Mouse (Mus musculus): ENCODE measurements around the gene Nhs. TPM values are rescaled to one million over a fixed set of nuclear protein-coding genes. Genes with fewer than 3 reads are reported as not detected.

Gene Nhs
- total RNA-seq, 2 experiments from 2014 or later, result 0.38 to 0.42 TPM

GRCm38 (mm10) chrX:162025210-162025953, 134.1 kb downstream of the Nhs start:
- intact Hi-C loops (cut with DNase I), result loop anchor here (10.0 kb wide), 1 partner anchor 129 kb away; the partner anchor contains the start of gene Nhs
- DNase-seq, result peak; percentile 33 to 63

GRCm38 (mm10) chrX:162021724-162022123, 137.8 kb downstream of the Nhs start:
- intact Hi-C loops (cut with DNase I), result loop anchor here (10.0 kb wide), 1 partner anchor 133 kb away; the partner anchor contains the start of gene Nhs

GRCm38 (mm10) chrX:162020039-162020566, 139.4 kb downstream of the Nhs start:
- intact Hi-C loops (cut with DNase I), result loop anchor here (10.0 kb wide), 1 partner anchor 135 kb away; the partner anchor contains the start of gene Nhs
- no peak for DNase-seq

More at GRCm38 (mm10) chrX:162021724-162022123, 137.8 kb downstream of the Nhs start:
- no peak for DNase-seq

- intact Hi-C loops (cut with DNase I), result no loop called here
- DNase-seq, result no peak
These were observed 142.1 kb downstream of the Nhs start for GRCm38 (mm10) chrX:162017471-162017870.

GRCm38 (mm10) chrX:162012570-162012969, 147.0 kb downstream of the Nhs start:
- intact Hi-C loops (cut with DNase I), result no loop called here
- DNase-seq, result no peak

- no peak for DNase-seq
- intact Hi-C loops (cut with DNase I), result no loop called here
These were observed 149.7 kb downstream of the Nhs start for GRCm38 (mm10) chrX:162009876-162010275.

GRCm38 (mm10) chrX:162003818-162004217, 155.7 kb downstream of the Nhs start:
- intact Hi-C loops (cut with DNase I), result no loop called here

GRCm38 (mm10) chrX:161998876-161999275, 160.7 kb downstream of the Nhs start:
- no peak for DNase-seq
- intact Hi-C loops (cut with DNase I), result no loop called here

More at GRCm38 (mm10) chrX:162003818-162004217, 155.7 kb downstream of the Nhs start:
- DNase-seq, result no peak

- DNase-seq, result no peak
- intact Hi-C loops (cut with DNase I), result no loop called here
These were observed 162.2 kb downstream of the Nhs start for GRCm38 (mm10) chrX:161997170-161997795.

GRCm38 (mm10) chrX:161990171-161990570, 169.4 kb downstream of the Nhs start:
- DNase-seq, result no peak
- intact Hi-C loops (cut with DNase I), result no loop called here

GRCm38 (mm10) chrX:161984961-161985360, 174.6 kb downstream of the Nhs start:
- intact Hi-C loops (cut with DNase I), result no loop called here
- DNase-seq, result no peak

- intact Hi-C loops (cut with DNase I), result no loop called here
- no peak for DNase-seq
These were observed 178.1 kb downstream of the Nhs start for GRCm38 (mm10) chrX:161981399-161981798.

GRCm38 (mm10) chrX:161979946-161980345, 179.6 kb downstream of the Nhs start:
- no peak for DNase-seq
- intact Hi-C loops (cut with DNase I), result no loop called here

GRCm38 (mm10) chrX:161977236-161977841, 182.2 kb downstream of the Nhs start:
- no peak for DNase-seq
- intact Hi-C loops (cut with DNase I), result no loop called here

GRCm38 (mm10) chrX:161976376-161976775, 183.2 kb downstream of the Nhs start:
- no peak for DNase-seq
- intact Hi-C loops (cut with DNase I), result no loop called here

GRCm38 (mm10) chrX:161973572-161973971, 186.0 kb downstream of the Nhs start:
- DNase-seq, result no peak
- intact Hi-C loops (cut with DNase I), result no loop called here

GRCm38 (mm10) chrX:161972723-161973122, 186.8 kb downstream of the Nhs start:
- intact Hi-C loops (cut with DNase I), result no loop called here
- no peak for DNase-seq

- DNase-seq, result no peak
- intact Hi-C loops (cut with DNase I), result no loop called here
These were observed 187.5 kb downstream of the Nhs start for GRCm38 (mm10) chrX:161971961-161972502.

- intact Hi-C loops (cut with DNase I), result no loop called here
- DNase-seq, result no peak
These were observed 188.4 kb downstream of the Nhs start for GRCm38 (mm10) chrX:161971131-161971530.

GRCm38 (mm10) chrX:161967692-161968091, 191.8 kb downstream of the Nhs start:
- no peak for DNase-seq
- intact Hi-C loops (cut with DNase I), result loop anchor here (2.0 kb wide), 2 partner anchors 311 to 485 kb away; no protein-coding TSS in a partner anchor

GRCm38 (mm10) chrX:161963372-161963771, 196.2 kb downstream of the Nhs start:
- no peak for DNase-seq
- intact Hi-C loops (cut with DNase I), result loop anchor here (5.0 kb wide), 1 partner anchor 199 kb away; no protein-coding TSS in a partner anchor

All from heart, postnatal 36 days (tissue).